Mouse (Mus musculus): ENCODE measurements around the gene Dync1h1. TPM values are rescaled to one million over a fixed set of nuclear protein-coding genes. Genes with fewer than 3 reads are reported as not detected.
"Not testable (repeated sequence)": the region's sequence is repeated elsewhere in the genome, so short reads cannot be mapped to it uniquely, and the experiment has no call there.

The Dync1h1 gene
- polyA plus RNA-seq, 1 experiment = 251 TPM

- no peak for DNase-seq (ENCODE audit: low read depth)
These were observed 94.5 kb downstream of the Dync1h1 start for GRCm38 (mm10) chr12:110695676-110696171.

GRCm38 (mm10) chr12:110696173-110696974, 95.1 kb downstream of the Dync1h1 start:
- no peak for DNase-seq (ENCODE audit: low read depth)

GRCm38 (mm10) chr12:110696975-110697400, 95.7 kb downstream of the Dync1h1 start:
- DNase-seq (ENCODE audit: low read depth) = no peak

GRCm38 (mm10) chr12:110697457-110697856, 96.2 kb downstream of the Dync1h1 start:
- DNase-seq (ENCODE audit: low read depth) = no peak

- no peak for DNase-seq (ENCODE audit: low read depth)
These were observed 96.8 kb downstream of the Dync1h1 start for GRCm38 (mm10) chr12:110698080-110698479.

- DNase-seq (ENCODE audit: low read depth) = no peak
These were observed 97.4 kb downstream of the Dync1h1 start for GRCm38 (mm10) chr12:110698523-110699170.

GRCm38 (mm10) chr12:110699171-110699547, 97.9 kb downstream of the Dync1h1 start:
- no peak for DNase-seq (ENCODE audit: low read depth)

GRCm38 (mm10) chr12:110700730-110701129, 99.5 kb downstream of the Dync1h1 start:
- no peak for DNase-seq (ENCODE audit: low read depth)

- DNase-seq (ENCODE audit: low read depth) = not testable (repeated sequence)
These were observed 100.1 kb downstream of the Dync1h1 start for GRCm38 (mm10) chr12:110701363-110701762.

- DNase-seq (ENCODE audit: low read depth) = no peak
These were observed 101.3 kb downstream of the Dync1h1 start, which contains the start of gene Hsp90aa1 for GRCm38 (mm10) chr12:110702556-110702955. Gene Hsp90aa1 (minus strand): TSS chr12:110702728.

- DNase-seq (ENCODE audit: low read depth) = no peak
These were observed 101.8 kb downstream of the Dync1h1 start for GRCm38 (mm10) chr12:110703008-110703471.

GRCm38 (mm10) chr12:110703682-110704081, 102.4 kb downstream of the Dync1h1 start:
- DNase-seq (ENCODE audit: low read depth) = no peak

- DNase-seq (ENCODE audit: low read depth) = not testable (repeated sequence)
These were observed 104.2 kb downstream of the Dync1h1 start for GRCm38 (mm10) chr12:110705419-110705818.

- no peak for DNase-seq (ENCODE audit: low read depth)
These were observed 105.3 kb downstream of the Dync1h1 start for GRCm38 (mm10) chr12:110706337-110707231.

GRCm38 (mm10) chr12:110707451-110707850, 106.2 kb downstream of the Dync1h1 start:
- no peak for DNase-seq (ENCODE audit: low read depth)

- no peak for DNase-seq (ENCODE audit: low read depth)
These were observed 110.0 kb downstream of the Dync1h1 start for GRCm38 (mm10) chr12:110711270-110711669.

GRCm38 (mm10) chr12:110713784-110714183, 112.5 kb downstream of the Dync1h1 start:
- no peak for DNase-seq (ENCODE audit: low read depth)

GRCm38 (mm10) chr12:110714215-110714614, 113.0 kb downstream of the Dync1h1 start:
- DNase-seq (ENCODE audit: low read depth) = no peak

- no peak for DNase-seq (ENCODE audit: low read depth)
These were observed 114.8 kb downstream of the Dync1h1 start for GRCm38 (mm10) chr12:110716004-110716403.
